Mouse (Mus musculus) MEL (cell line): ENCODE results near the gene Ap4b1. TPM values are rescaled to one million over a fixed set of nuclear protein-coding genes. Genes with fewer than 3 reads are reported as not detected.

Experiments
- DNase-seq: peaks from one replicate; pipeline ENCODE4 v3.0.0; 2011; ENCODE audit warnings: low read depth, low spot score
- H3K27ac ChIP-seq: 2 replicates; pipeline ENCODE4 v1.5.1; 2012; ENCODE audit warnings: low read depth, mild to moderate bottlenecking, control low read depth, low read length, moderate library complexity; ENCODE audit not compliant: control insufficient read depth
- H3K27me3 ChIP-seq, 2 experiments: fragments of 150-350 bp in 1 of 2; sonication (generic) in 1 of 2; 2 replicates each; pipeline ENCODE4 v1.6.1; 2012; ENCODE audit warnings: low read length in 2 of 2, mild to moderate bottlenecking in 2 of 2, improper control_type of control experiment in 1 of 2, moderate library complexity in 1 of 2; ENCODE audit not compliant: insufficient read depth in 2 of 2, control insufficient read depth in 1 of 2
- H3K36me3 ChIP-seq, 2 experiments: 2 replicates each; pipeline ENCODE4 v1.6.1; 2012 to 2014; ENCODE audit warnings: low read length in 2 of 2, improper control_type of control experiment in 1 of 2, inconsistent platforms in 1 of 2, mild to moderate bottlenecking in 1 of 2; ENCODE audit not compliant: insufficient read depth in 2 of 2, control insufficient read depth in 1 of 2
- H3K4me1 ChIP-seq, 2 experiments: fragments of 150-350 bp in 1 of 2; sonication (generic) in 1 of 2; 2 replicates each; pipeline ENCODE4 v1.6.1; 2012; ENCODE audit warnings: low read length in 2 of 2, improper control_type of control experiment in 1 of 2, mild to moderate bottlenecking in 1 of 2; ENCODE audit not compliant: insufficient read depth in 2 of 2, control insufficient read depth in 1 of 2
- H3K4me3 ChIP-seq, 2 experiments: fragments of 150-350 bp in 1 of 2; sonication (generic) in 1 of 2; 2 replicates each; pipeline ENCODE4 v1.5.1; 2012; ENCODE audit warnings: low read depth in 2 of 2, low read length in 2 of 2, mild to moderate bottlenecking in 2 of 2, moderate library complexity in 2 of 2, control low read depth in 1 of 2, improper control_type of control experiment in 1 of 2; ENCODE audit not compliant: control insufficient read depth in 1 of 2, insufficient read depth in 1 of 2
- H3K79me2 ChIP-seq: 2 replicates; pipeline ENCODE4 v1.6.1; 2012; ENCODE audit warnings: mild to moderate bottlenecking, low read length, moderate library complexity; ENCODE audit not compliant: control insufficient read depth, poor library complexity, insufficient read depth
- H3K9ac ChIP-seq: 2 replicates; pipeline ENCODE4 v1.6.1; 2012; ENCODE audit warnings: low read depth, mild to moderate bottlenecking, control low read depth, low read length, moderate library complexity; ENCODE audit not compliant: control insufficient read depth, poor library complexity, severe bottlenecking
- H3K9me3 ChIP-seq: fragments of 150-350 bp; sonication (generic); replicated peaks from 2 replicates; pipeline ENCODE4 v1.6.1; 2012; ENCODE audit warnings: mild to moderate bottlenecking, low read length, improper control_type of control experiment, moderate library complexity; ENCODE audit not compliant: insufficient read depth
- CHD1 ChIP-seq: IDR thresholded peaks from 2 replicates; pipeline ENCODE4 v1.6.1; 2012; ENCODE audit warnings: low read depth, mild to moderate bottlenecking, inconsistent platforms, low read length, improper control_type of control experiment
- E2F4 ChIP-seq: IDR thresholded peaks from 2 replicates; pipeline ENCODE4 v1.6.1; 2011; ENCODE audit warnings: low read depth, low read length, improper control_type of control experiment, borderline replicate concordance
- ELF1 ChIP-seq: IDR thresholded peaks from 2 replicates; pipeline ENCODE4 v1.6.1; 2014; ENCODE audit warnings: low read depth, mild to moderate bottlenecking, inconsistent platforms, low read length, improper control_type of control experiment, moderate library complexity
- EP300 ChIP-seq, 2 experiments: IDR thresholded peaks; 2 replicates each; pipeline ENCODE4 v1.6.1; 2011; ENCODE audit warnings: improper control_type of control experiment in 2 of 2, low read length in 2 of 2, low read depth in 1 of 2, mild to moderate bottlenecking in 1 of 2
- GABPA ChIP-seq: IDR thresholded peaks from 2 replicates; pipeline ENCODE4 v1.6.1; 2012; ENCODE audit warnings: low read depth, mild to moderate bottlenecking, inconsistent platforms, low read length, improper control_type of control experiment, moderate library complexity
- GATA1 ChIP-seq: IDR thresholded peaks from 2 replicates; pipeline ENCODE4 v1.6.1; 2011; ENCODE audit warnings: low read depth, low read length, improper control_type of control experiment
- HCFC1 ChIP-seq: IDR thresholded peaks from 2 replicates; pipeline ENCODE4 v1.6.1; 2012; ENCODE audit warnings: low read depth, mild to moderate bottlenecking, inconsistent platforms, low read length, improper control_type of control experiment, moderate library complexity
- JUND ChIP-seq: IDR thresholded peaks from 2 replicates; pipeline ENCODE4 v1.6.1; 2011; ENCODE audit warnings: low read depth, mild to moderate bottlenecking, improper control_type of control experiment, low read length
- KAT2A ChIP-seq: conservative IDR thresholded peaks from 2 replicates; pipeline ENCODE4 v1.6.1; 2012; ENCODE audit warnings: low read depth, low read length, improper control_type of control experiment, inconsistent platforms
- MEF2A ChIP-seq: IDR thresholded peaks from 2 replicates; pipeline ENCODE4 v1.6.1; 2014; ENCODE audit warnings: low read depth, mild to moderate bottlenecking, inconsistent platforms, low read length, improper control_type of control experiment; ENCODE audit not compliant: poor library complexity, insufficient replicate concordance, severe bottlenecking; ENCODE audit errors: extremely low read depth
- MXI1 ChIP-seq: IDR thresholded peaks from 2 replicates; pipeline ENCODE4 v1.6.1; 2011; ENCODE audit warnings: mild to moderate bottlenecking, low read depth, low read length, improper control_type of control experiment
- NELFE ChIP-seq: IDR thresholded peaks from 2 replicates; pipeline ENCODE4 v1.6.1; 2011; ENCODE audit warnings: low read depth, low read length, improper control_type of control experiment
- POLR2A ChIP-seq, 2 experiments: IDR thresholded peaks; 2 replicates each; pipeline ENCODE4 v1.6.1; 2011 to 2012; ENCODE audit warnings: low read length in 2 of 2, mild to moderate bottlenecking in 2 of 2, control low read depth in 1 of 2, improper control_type of control experiment in 1 of 2, low read depth in 1 of 2, moderate library complexity in 1 of 2; ENCODE audit not compliant: control insufficient read depth in 1 of 2, insufficient read depth in 1 of 2, poor library complexity in 1 of 2
- POLR2AphosphoS2 ChIP-seq: IDR thresholded peaks from 2 replicates; pipeline ENCODE4 v1.6.1; 2011; ENCODE audit warnings: low read length, improper control_type of control experiment
- RAD21 ChIP-seq: IDR thresholded peaks from 2 replicates; pipeline ENCODE4 v1.6.1; 2011; ENCODE audit warnings: mild to moderate bottlenecking, low read depth, low read length, improper control_type of control experiment
- SIN3A ChIP-seq: IDR thresholded peaks from 2 replicates; pipeline ENCODE4 v1.6.1; 2012; ENCODE audit warnings: low read length, improper control_type of control experiment, inconsistent platforms
- TBP ChIP-seq: IDR thresholded peaks from 2 replicates; pipeline ENCODE4 v1.8.0; 2011; ENCODE audit warnings: low read depth, low read length, improper control_type of control experiment
- TCF12 ChIP-seq: IDR thresholded peaks from 2 replicates; pipeline ENCODE4 v1.6.1; 2014; ENCODE audit warnings: low read depth, mild to moderate bottlenecking, inconsistent platforms, low read length, improper control_type of control experiment, moderate library complexity
- USF2 ChIP-seq, 2 experiments: IDR thresholded peaks; 2 replicates each; pipeline ENCODE4 v1.6.1; 2011 to 2012; ENCODE audit warnings: improper control_type of control experiment in 2 of 2, low read length in 2 of 2, borderline replicate concordance in 1 of 2, inconsistent platforms in 1 of 2, low read depth in 1 of 2, mild to moderate bottlenecking in 1 of 2; ENCODE audit not compliant: insufficient read depth in 1 of 2
- ZKSCAN1 ChIP-seq: IDR thresholded peaks from 2 replicates; pipeline ENCODE4 v1.6.1; 2012; ENCODE audit warnings: low read depth, mild to moderate bottlenecking, inconsistent platforms, low read length, improper control_type of control experiment, moderate library complexity
- ZMIZ1 ChIP-seq: IDR thresholded peaks from 2 replicates; pipeline ENCODE4 v1.6.1; 2012; ENCODE audit warnings: low read depth, mild to moderate bottlenecking, inconsistent platforms, low read length, improper control_type of control experiment, moderate library complexity
- ZNF384 ChIP-seq: IDR thresholded peaks from 2 replicates; pipeline ENCODE4 v1.6.1; 2012; ENCODE audit warnings: low read depth, mild to moderate bottlenecking, inconsistent platforms, low read length, improper control_type of control experiment
- polyA plus RNA-seq, 2 experiments: library from polyadenylated mRNA; stranded (reverse) in 1 of 2; unstranded in 1 of 2; fragments of >175 nt in 1 of 2; fragments of >200 nt in 1 of 2; gene quantifications; 2 replicates each; pipeline versions ENCODE4 v1.2.1 to v1.2.4; 2012; ENCODE audit warnings: low replicate concordance in 2 of 2, low read depth in 1 of 2; ENCODE audit not compliant: insufficient read length in 2 of 2, insufficient read depth in 1 of 2, missing spikeins in 1 of 2
- total RNA-seq: library from RNA; depleted of rRNA; stranded (reverse); fragments of 300-350 nt; gene quantifications from 2 replicates; pipeline ENCODE4 v1.2.3, GENCODE M21; 2012

Ap4b1 gene
- total and polyA plus RNA-seq, 3 experiments, result 15.1 to 20.2 TPM; not detected in 1

GRCm38 (mm10) chr3:103858881-103859801, 49.8 kb downstream of the Ap4b1 start, which contains the start of gene Ptpn22:
TSS of gene Ptpn22 (plus strand) at chr3:103859795.
- Histone ChIP-seq H3K4me1 (peaks cover 1 to 10% of the 10 kb centered on the region in 2 experiments; a peak in 2 of 4 replicates), H3K79me2 (no peaks in the 10 kb centered on the region), H3K9me3 (no peaks in the 10 kb centered on the region), H3K27me3 (no peaks in the 10 kb centered on the region; a peak in 1 of 4 replicates), H3K9ac (peak within 1 kb of the TSS; percentile 33), H3K4me3 (peak within 1 kb of the TSS; percentile 48 to 66), H3K27ac (peak within 1 kb of the TSS; percentile 45), H3K36me3 (peaks cover 0 to 5% of the 10 kb centered on the region in 2 experiments; a peak in 2 of 4 replicates)
- peak; percentile 66 for DNase-seq
- TF ChIP-seq ZMIZ1 (no peak), ZNF384 (peak; percentile 89), GABPA (no peak), MEF2A (no peak), GATA1 (peak; percentile 1; the same call in 1 of the 2 replicates), JUND (no peak)

- Histone ChIP-seq H3K36me3 (peaks cover 0 to 5% of the 10 kb centered on the region in 2 experiments; a peak in 2 of 4 replicates), H3K27me3 (no peaks in the 10 kb centered on the region; a peak in 2 of 4 replicates), H3K27ac (no peak overlapping the region), H3K79me2 (no peaks in the 10 kb centered on the region), H3K9ac (peak overlapping the region; percentile 33; the same call in 1 of the 2 replicates), H3K4me1 (peaks cover 1 to 10% of the 10 kb centered on the region in 2 experiments; a peak in 2 of 4 replicates), H3K4me3 (peak overlapping the region; percentile 48 to 66), H3K9me3 (no peaks in the 10 kb centered on the region)
- peak; percentile 68 for DNase-seq
- TF ChIP-seq HCFC1 (0 out of 2 replicates have a peak, but pooled peaks have one; percentile 31), POLR2A (IDR thresholded peaks at IDR 0.05; ENCODE audit: control insufficient read depth in 1 of 2, insufficient read depth in 1 of 2, low read depth in 1 of 2, low read length in 2 of 2, poor library complexity in 1 of 2) (no peak), MXI1 (no peak), MEF2A (no peak), EP300 (IDR thresholded peaks at IDR 0.05; ENCODE audit: low read depth in 1 of 2, low read length in 2 of 2) (peak in 1 of 2 experiments; percentile 30; a peak in 1 of 4 replicates)
Measured at GRCm38 (mm10) chr3:103859851-103860391, 50.6 kb downstream of the Ap4b1 start.

GRCm38 (mm10) chr3:103862721-103863220, 53.5 kb downstream of the Ap4b1 start:
- Histone ChIP-seq H3K27ac (no peak overlapping the region), H3K4me1 (peaks cover 1 to 5% of the 10 kb centered on the region in 2 experiments; a peak in 2 of 4 replicates), H3K4me3 (no peak overlapping the region), H3K27me3 (peaks cover 4 to 8% of the 10 kb centered on the region in 2 experiments), H3K79me2 (no peaks in the 10 kb centered on the region), H3K9ac (no peak overlapping the region), H3K36me3 (peaks cover 0 to 3% of the 10 kb centered on the region in 2 experiments; a peak in 2 of 4 replicates), H3K9me3 (no peaks in the 10 kb centered on the region)
- no peak for DNase-seq
- TF ChIP-seq E2F4 (no peak), TBP (no peak), CHD1 (no peak), ELF1 (no peak), EP300 (IDR thresholded peaks at IDR 0.05; ENCODE audit: low read depth in 1 of 2, low read length in 2 of 2) (no peak), NELFE (no peak), POLR2AphosphoS2 (no peak), TCF12 (no peak), KAT2A (no peak), ZKSCAN1 (no peak), USF2 (IDR thresholded peaks at IDR 0.05; ENCODE audit: borderline replicate concordance in 1 of 2, insufficient read depth in 1 of 2, low read depth in 1 of 2, low read length in 2 of 2) (no peak), MXI1 (no peak), SIN3A (no peak), GATA1 (no peak), RAD21 (no peak)
